ENCODE assay signal across 18 mouse cellular contexts in the genomic region with DNA sequence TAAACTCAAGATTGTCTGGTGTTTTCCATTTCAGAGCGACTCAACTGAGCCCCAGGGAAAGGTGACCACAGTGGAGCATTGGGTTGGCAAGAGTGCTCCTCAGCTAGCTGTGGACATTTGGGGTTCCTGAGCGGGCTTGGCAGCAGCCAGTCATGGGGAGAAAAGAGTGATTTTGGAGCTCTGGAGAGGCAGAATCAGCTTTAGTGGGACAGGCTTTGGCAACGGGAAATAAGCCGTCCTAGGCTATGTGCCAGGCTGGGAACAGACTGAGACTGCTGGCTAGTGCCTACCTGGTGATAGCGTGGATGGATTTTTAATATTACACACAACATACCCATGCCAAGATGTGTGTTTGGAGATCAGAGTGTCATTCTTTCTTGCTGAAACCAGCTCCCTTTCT.
DNase-seq lines count a peak whose midpoint lies in the region; ATAC-seq and TF ChIP-seq lines count a peak whose summit lies in the region.
"Had no signal": no experiment of that assay in that cellular context is flagged by ENCODE, and none has a peak within 500 bp of the region (broad histone marks: within the 10 kb centered on the region; RNA-seq: fewer than 3 reads in every experiment).

No protein-coding gene starts in this region.

- H3K4me1 ChIP-seq in hindbrain, embryonic 16.5 days (ENCODE audit: control insufficient read depth, insufficient read depth, low read depth, low read length): no peaks in the 10 kb centered on the region
- no peaks in the 10 kb centered on the region for H3K4me1 ChIP-seq in hindbrain, embryonic 12.5 days
- no peaks in the 10 kb centered on the region for H3K4me1 ChIP-seq in cerebellum, adult 2 months (ENCODE audit: control insufficient read depth, insufficient read depth, low read length)
- H3K4me1 ChIP-seq in forebrain, embryonic 10.5 days: no peaks in the 10 kb centered on the region
- H3K4me1 ChIP-seq: limb, embryonic 12.5 days; midbrain, embryonic 10.5 days; neural tube, embryonic 15.5 days had no signal

- TF ChIP-seq CTCF in cerebellum, adult 2 months (IDR thresholded peaks at IDR 0.05; ENCODE audit: borderline replicate concordance, insufficient read depth, low read depth, low read length): no peak

- no peak overlapping the region for H3K27ac ChIP-seq in hindbrain, embryonic 16.5 days (ENCODE audit: low read depth, low read length)
- H3K27ac ChIP-seq in hindbrain, embryonic 12.5 days: no peak overlapping the region
- no peak overlapping the region for H3K27ac ChIP-seq in cerebellum, adult 2 months (ENCODE audit: insufficient read depth, low read length)
- no peak overlapping the region for H3K27ac ChIP-seq in forebrain, embryonic 10.5 days
- H3K27ac ChIP-seq: limb, embryonic 12.5 days; liver, embryonic 14.5 days; midbrain, embryonic 10.5 days; neural tube, embryonic 15.5 days had no signal

- peak; percentile 94 for DNase-seq in brain, adult 2 months (ENCODE audit: low read depth, low spot score)
- peak; percentile 86 to 95 for DNase-seq in cerebellum, adult 2 months
- DNase-seq in layer of hippocampus, adult 8-10 months (ENCODE audit: low spot score in 2 of 2): peak; percentile 10 to 38
- DNase-seq in testis, postnatal 10 days (ENCODE audit: low spot score): no peak
- no peak for DNase-seq in gastrocnemius, postnatal 4 days (ENCODE audit: low spot score in 2 of 2)
- DNase-seq in forebrain, embryonic 10.5 days (ENCODE audit: extremely low spot score, low spot score): no peak
- DNase-seq: heart, adult 11 months; kidney, adult 8-10 months; kidney, postnatal 4 days; lung, postnatal 14 days; retina, postnatal 1 day had no signal

- no peak overlapping the region for H3K4me2 ChIP-seq in hindbrain, embryonic 16.5 days (ENCODE audit: low read length)
- H3K4me2 ChIP-seq in hindbrain, embryonic 12.5 days (replicated peaks): no peak overlapping the region
- H3K4me2 ChIP-seq: limb, embryonic 12.5 days; neural tube, embryonic 15.5 days had no signal

- 79% methylated on average over 5 of the region's 5 CpGs for WGBS in hindbrain, embryonic 16.5 days
- 92% methylated on average over 5 of the region's 5 CpGs for WGBS in hindbrain, embryonic 12.5 days
- WGBS in cerebellum, adult 2 months: 14% methylated on average over 5 of the region's 5 CpGs
- WGBS in forebrain, embryonic 10.5 days: 91% methylated on average over 5 of the region's 5 CpGs

- no peaks in the 10 kb centered on the region for H3K36me3 ChIP-seq in hindbrain, embryonic 16.5 days (ENCODE audit: control insufficient read depth, insufficient read depth, low read length)
- H3K36me3 ChIP-seq in hindbrain, embryonic 12.5 days: no peaks in the 10 kb centered on the region
- H3K36me3 ChIP-seq in forebrain, embryonic 10.5 days (replicated peaks): no peaks in the 10 kb centered on the region
- H3K36me3 ChIP-seq: limb, embryonic 12.5 days; midbrain, embryonic 10.5 days; neural tube, embryonic 15.5 days had no signal

- no peaks in the 10 kb centered on the region for H3K27me3 ChIP-seq in hindbrain, embryonic 16.5 days (replicated peaks; ENCODE audit: control insufficient read depth, insufficient read depth, low read length)
- H3K27me3 ChIP-seq in hindbrain, embryonic 12.5 days: no peaks in the 10 kb centered on the region
- no peaks in the 10 kb centered on the region for H3K27me3 ChIP-seq in cerebellum, adult 2 months (ENCODE audit: control insufficient read depth, insufficient read depth, low read length)
- no peaks in the 10 kb centered on the region for H3K27me3 ChIP-seq in forebrain, embryonic 10.5 days (ENCODE audit: poor library complexity, severe bottlenecking)
- H3K27me3 ChIP-seq: limb, embryonic 12.5 days; neural tube, embryonic 15.5 days had no signal

- ATAC-seq in hindbrain, embryonic 16.5 days: peak; percentile 37; the same call in 1 of the 2 replicates
- ATAC-seq in hindbrain, embryonic 12.5 days (ENCODE audit: low FRiP score): no peak
- ATAC-seq: Patski had no signal

- no peak overlapping the region for H3K4me3 ChIP-seq in hindbrain, embryonic 16.5 days (ENCODE audit: low read length)
- no peak overlapping the region for H3K4me3 ChIP-seq in hindbrain, embryonic 12.5 days
- no peak overlapping the region for H3K4me3 ChIP-seq in cerebellum, adult 2 months (replicated peaks; ENCODE audit: insufficient read depth, low read depth, low read length)
- H3K4me3 ChIP-seq in forebrain, embryonic 10.5 days: no peak overlapping the region
- H3K4me3 ChIP-seq: limb, embryonic 12.5 days; midbrain, embryonic 10.5 days; neural tube, embryonic 15.5 days had no signal

- TF ChIP-seq POLR2A in cerebellum, adult 2 months (IDR thresholded peaks at IDR 0.05; ENCODE audit: borderline replicate concordance, insufficient read depth, low read length): no peak

- no peaks in the 10 kb centered on the region for H3K9me3 ChIP-seq in hindbrain, embryonic 16.5 days (ENCODE audit: control insufficient read depth, low read length)
- no peaks in the 10 kb centered on the region for H3K9me3 ChIP-seq in hindbrain, embryonic 12.5 days (replicated peaks)
- H3K9me3 ChIP-seq in forebrain, embryonic 10.5 days: no peaks in the 10 kb centered on the region
- H3K9me3 ChIP-seq: limb, embryonic 12.5 days; midbrain, embryonic 10.5 days; neural tube, embryonic 15.5 days had no signal

- H3K9ac ChIP-seq in hindbrain, embryonic 16.5 days (ENCODE audit: low read depth, low read length): no peak overlapping the region
- no peak overlapping the region for H3K9ac ChIP-seq in hindbrain, embryonic 12.5 days
- H3K9ac ChIP-seq: limb, embryonic 12.5 days; liver, embryonic 14.5 days; neural tube, embryonic 15.5 days had no signal

Comparison
In these comparisons a context has a peak if more than half of its experiments do, and no peak if none do; other contexts are left out.
1. DNase-seq: peak in brain, adult 2 months (single experiment), cerebellum, adult 2 months (2 of 2) and layer of hippocampus, adult 8-10 months (2 of 2); none in testis, postnatal 10 days (single experiment), gastrocnemius, postnatal 4 days (0 of 2) and forebrain, embryonic 10.5 days (single experiment).